ENCODE assay signal across 12 mouse cellular contexts in the genomic region with DNA sequence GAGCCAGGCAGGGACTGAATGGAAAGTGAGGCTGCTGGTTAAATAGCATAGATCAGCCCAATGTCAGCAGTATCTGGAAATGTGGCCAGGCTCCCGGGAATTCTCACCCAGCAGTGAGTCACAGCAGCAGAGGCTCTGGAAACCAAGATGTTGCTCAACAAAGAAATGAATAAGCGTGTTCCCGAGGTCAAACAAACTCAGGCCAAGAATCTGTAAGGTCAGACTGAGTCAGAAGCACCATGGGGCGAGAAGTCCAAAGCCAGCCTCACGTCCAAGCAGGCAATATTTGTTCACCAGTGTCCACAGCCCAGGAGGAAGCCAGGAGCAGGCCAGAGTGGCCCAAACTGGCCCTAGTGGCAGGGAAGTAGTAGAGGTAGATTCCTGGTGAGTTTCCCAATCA.
DNase-seq lines count a peak whose midpoint lies in the region; ATAC-seq and TF ChIP-seq lines count a peak whose summit lies in the region.
"Had no signal": no experiment of that assay in that cellular context is flagged by ENCODE, and none has a peak within 500 bp of the region (broad histone marks: within the 10 kb centered on the region; RNA-seq: fewer than 3 reads in every experiment).

No protein-coding gene starts in this region.

- no peak overlapping the region for H3K4me3 ChIP-seq in heart, embryonic 10.5 days
- H3K4me3 ChIP-seq in lung, adult 2 months (replicated peaks; ENCODE audit: extremely low read depth, low read depth, low read length): no peak overlapping the region
- H3K4me3 ChIP-seq: limb, embryonic 10.5 days; midbrain, embryonic 13.5 days had no signal

- no peaks in the 10 kb centered on the region for H3K4me1 ChIP-seq in heart, embryonic 10.5 days
- no peaks in the 10 kb centered on the region for H3K4me1 ChIP-seq in lung, adult 2 months (ENCODE audit: control insufficient read depth, insufficient read depth, low read length)
- H3K4me1 ChIP-seq: limb, embryonic 10.5 days; midbrain, embryonic 13.5 days had no signal

- TF ChIP-seq CTCF in lung, adult 2 months (IDR thresholded peaks at IDR 0.05; ENCODE audit: insufficient read depth, low read length): no peak

- H3K9me3 ChIP-seq in heart, embryonic 10.5 days: no peaks in the 10 kb centered on the region
- H3K9me3 ChIP-seq: limb, embryonic 10.5 days; midbrain, embryonic 13.5 days had no signal

- DNase-seq in heart, adult 8-10 months (ENCODE audit: low spot score): peak; percentile 50
- no peak for DNase-seq in heart, embryonic 10.5 days (ENCODE audit: low spot score)
- peak; percentile 92 for DNase-seq in Muller cell, postnatal 12 days (ENCODE audit: inconsistent ontology term)
- DNase-seq in fibroblast of lung, adult 2 months (ENCODE audit: low read depth): peak; percentile 98
- DNase-seq in lung, adult 2 months: peak; percentile 8
- no peak for DNase-seq in right cerebral cortex, postnatal 4 days
- DNase-seq in embryo, embryonic 10.5 days (ENCODE audit: low spot score): no peak
- DNase-seq: embryo, embryonic 11 days had no signal

- no peaks in the 10 kb centered on the region for H3K27me3 ChIP-seq in heart, embryonic 10.5 days (ENCODE audit: insufficient read depth, poor library complexity, severe bottlenecking)
- H3K27me3 ChIP-seq: midbrain, embryonic 13.5 days had no signal

- TF ChIP-seq POLR2A in lung, adult 2 months (IDR thresholded peaks at IDR 0.05; ENCODE audit: borderline replicate concordance, extremely low read depth, low read depth, low read length): no peak

- WGBS in heart, embryonic 10.5 days: 72% methylated on average over 5 of the region's 5 CpGs
- 51% methylated on average over 5 of the region's 5 CpGs for WGBS in lung, adult 2 months

- ATAC-seq in erythroblast, adult 5-6 weeks (replicated peaks; ENCODE audit: low FRiP score, poor library complexity, severe bottlenecking): no peak
- ATAC-seq: intestine, embryonic 16.5 days; midbrain, embryonic 13.5 days had no signal

- no peak overlapping the region for H3K27ac ChIP-seq in heart, embryonic 10.5 days
- H3K27ac ChIP-seq: limb, embryonic 10.5 days; midbrain, embryonic 13.5 days had no signal

- no peaks in the 10 kb centered on the region for H3K36me3 ChIP-seq in heart, embryonic 10.5 days
- H3K36me3 ChIP-seq: limb, embryonic 10.5 days; midbrain, embryonic 13.5 days had no signal

Comparison
In these comparisons a context has a peak if more than half of its experiments do, and no peak if none do; other contexts are left out.
1. DNase-seq: peak in heart, adult 8-10 months (single experiment), Muller cell, postnatal 12 days (single experiment), fibroblast of lung, adult 2 months (single experiment) and lung, adult 2 months (single experiment); none in heart, embryonic 10.5 days (single experiment), right cerebral cortex, postnatal 4 days (single experiment) and embryo, embryonic 10.5 days (single experiment).